Mouse (Mus musculus): ENCODE results near the gene Igdcc3.
A peak's percentile ranks its signal among the peaks of the same experiment; 100 is the strongest.

The Igdcc3 gene

DNA sequence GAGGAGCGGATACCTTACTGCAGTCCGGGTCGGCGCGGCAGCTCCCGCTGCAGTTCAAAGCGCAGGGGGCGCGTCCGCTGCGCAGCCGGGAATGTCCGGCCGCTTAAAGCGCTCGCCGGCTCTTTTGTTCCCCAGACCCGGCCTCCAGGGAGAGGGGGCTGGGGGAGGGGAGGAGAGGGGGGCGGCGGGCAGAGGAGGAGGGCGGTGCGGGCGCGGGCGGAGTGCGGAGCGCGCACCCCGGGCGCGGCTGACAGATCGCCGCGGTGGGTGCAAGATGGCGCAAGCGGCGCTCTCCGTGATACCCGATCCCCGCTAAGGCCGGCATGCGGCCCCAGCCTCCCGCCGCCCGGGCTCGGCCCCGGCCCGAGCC, at the start of gene Igdcc3:
TSS of gene Igdcc3 (plus strand) at position 254 of the 370 bp plus-strand sequence.
- DNase-seq = no peak

DNA sequence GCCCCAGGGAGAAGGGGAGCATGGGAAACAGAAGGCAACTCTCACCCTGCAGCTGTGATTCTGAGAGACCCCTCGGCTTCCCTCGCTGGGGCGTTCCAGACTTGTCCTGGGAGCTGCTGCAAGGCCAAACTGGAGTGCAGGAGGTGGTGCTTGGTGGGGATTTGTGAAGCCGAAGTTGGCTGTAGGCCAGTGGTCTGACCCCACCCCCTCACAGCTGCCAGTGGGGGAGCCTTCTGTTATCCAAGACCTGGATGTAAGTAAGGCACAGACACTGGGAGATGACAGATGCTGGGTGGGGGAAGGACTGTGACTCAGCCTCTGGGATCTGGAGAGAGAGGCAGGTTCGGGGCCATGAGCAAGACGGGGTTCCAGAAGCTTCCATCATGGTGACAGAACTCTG, 46.8 kb upstream of the Igdcc3 start:
- DNase-seq = no peak

DNA sequence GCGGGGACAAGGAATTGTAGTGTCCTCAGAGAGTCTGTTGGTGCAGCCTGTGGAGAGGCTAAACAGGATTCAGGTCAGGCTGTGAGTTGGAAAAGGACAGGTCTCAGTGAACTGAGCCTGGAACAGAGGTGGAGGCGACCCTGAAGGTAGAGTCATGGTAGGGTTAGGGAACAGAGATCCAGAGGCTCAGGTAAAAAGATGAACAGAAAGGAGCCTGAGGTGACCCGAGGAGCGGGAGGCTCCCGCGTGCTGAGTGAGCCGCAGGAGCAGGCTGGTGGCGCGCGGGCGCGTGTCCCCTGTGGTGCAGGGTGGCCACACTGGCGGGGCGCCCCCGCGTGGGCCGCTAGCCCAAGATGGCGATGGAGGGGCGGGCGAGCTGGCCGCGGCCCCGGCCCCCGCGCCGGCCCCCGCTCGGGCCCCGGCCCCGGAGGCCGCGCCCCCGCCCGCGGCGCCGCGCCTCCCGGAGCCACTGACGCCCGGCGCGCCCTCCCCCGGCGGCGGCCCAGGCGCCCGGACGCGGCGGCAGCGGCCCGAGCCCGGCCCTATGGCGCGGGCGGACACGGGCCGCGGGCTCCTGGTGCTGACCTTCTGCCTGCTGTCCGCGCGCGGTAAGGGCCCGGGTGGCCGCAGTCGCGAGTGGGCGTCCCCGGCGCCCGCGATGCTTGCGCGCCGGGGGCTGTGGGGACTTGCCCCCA, 39.9 kb upstream of the Igdcc3 start, which contains the start of gene Igdcc4:
TSS of gene Igdcc4 (plus strand) at position 496 of the 695 bp plus-strand sequence.
- DNase-seq = peak; percentile 24

DNA sequence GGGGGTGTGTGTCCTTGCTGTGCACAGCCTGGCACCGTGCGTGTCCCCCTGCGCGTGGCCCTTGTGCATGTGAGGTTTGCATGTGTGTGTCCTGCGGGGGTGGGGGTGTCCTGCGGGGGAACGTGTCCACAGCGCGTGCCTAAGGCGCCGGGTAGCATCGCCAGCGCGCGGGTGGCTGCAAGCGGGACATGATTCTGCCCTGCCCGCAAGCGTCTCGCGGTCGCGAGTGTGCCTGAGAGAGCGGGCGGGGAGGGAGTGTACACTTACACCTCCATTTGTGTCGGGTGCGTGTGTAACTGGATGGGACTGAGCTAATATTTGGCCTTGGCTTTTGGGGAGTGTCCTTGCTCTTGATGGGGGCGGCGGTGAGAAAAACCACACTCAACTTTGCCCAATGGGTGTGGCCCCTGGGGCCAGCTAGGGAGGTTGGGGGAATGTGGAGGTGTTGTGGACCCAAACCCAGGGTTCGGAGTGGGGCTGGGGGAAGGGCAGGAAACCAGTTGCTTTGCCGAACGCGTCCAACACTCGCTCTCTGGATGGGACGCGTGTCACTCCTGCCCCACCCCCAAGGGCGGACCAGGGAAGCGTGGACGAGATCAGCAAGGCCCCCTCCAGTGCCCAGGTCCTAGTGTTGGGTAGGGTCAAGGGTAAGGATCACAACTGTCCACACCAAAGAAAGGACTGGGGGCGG, 39.2 kb upstream of the Igdcc3 start:
- peak; percentile 40 for DNase-seq

DNA sequence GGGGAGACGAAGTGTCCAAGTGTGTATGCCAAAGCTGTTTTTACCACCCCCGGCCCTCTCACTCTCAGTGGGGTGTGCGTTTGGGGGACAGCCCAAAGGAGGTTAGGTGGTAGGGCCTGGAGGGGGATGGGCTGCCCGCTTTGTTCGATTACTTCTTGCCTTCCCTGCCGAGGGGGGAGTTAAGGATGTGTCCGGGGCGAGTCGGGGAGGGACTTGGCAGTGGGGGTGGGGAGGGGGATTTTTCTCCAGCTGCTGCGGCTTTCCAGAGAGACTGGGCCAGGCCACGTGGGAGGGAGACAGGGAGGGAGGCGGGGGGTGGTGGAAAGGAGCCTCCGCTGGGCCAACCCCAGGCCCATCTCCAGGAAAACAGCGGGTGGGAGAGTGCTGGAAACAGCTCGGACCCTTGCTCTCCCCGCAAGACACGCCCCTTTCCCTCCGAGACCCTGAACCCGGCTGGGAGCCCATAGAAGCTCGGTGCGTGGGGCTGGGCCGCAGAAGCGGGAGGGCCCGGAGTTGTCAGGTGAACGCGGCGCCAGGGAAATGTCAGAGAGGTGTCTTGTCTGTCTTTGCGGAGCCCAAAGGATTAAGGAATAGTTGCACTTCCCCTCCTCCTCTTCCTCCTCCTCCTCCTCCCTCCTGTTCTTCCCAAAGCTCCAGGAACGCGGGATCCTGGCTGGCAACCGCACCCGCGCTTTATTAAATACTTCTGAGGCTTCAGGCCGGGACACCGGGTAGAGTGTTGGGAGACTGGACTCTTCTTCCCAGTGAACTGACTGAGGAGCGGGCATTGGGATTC, 38.4 kb upstream of the Igdcc3 start:
- DNase-seq = peak; percentile 31

DNA sequence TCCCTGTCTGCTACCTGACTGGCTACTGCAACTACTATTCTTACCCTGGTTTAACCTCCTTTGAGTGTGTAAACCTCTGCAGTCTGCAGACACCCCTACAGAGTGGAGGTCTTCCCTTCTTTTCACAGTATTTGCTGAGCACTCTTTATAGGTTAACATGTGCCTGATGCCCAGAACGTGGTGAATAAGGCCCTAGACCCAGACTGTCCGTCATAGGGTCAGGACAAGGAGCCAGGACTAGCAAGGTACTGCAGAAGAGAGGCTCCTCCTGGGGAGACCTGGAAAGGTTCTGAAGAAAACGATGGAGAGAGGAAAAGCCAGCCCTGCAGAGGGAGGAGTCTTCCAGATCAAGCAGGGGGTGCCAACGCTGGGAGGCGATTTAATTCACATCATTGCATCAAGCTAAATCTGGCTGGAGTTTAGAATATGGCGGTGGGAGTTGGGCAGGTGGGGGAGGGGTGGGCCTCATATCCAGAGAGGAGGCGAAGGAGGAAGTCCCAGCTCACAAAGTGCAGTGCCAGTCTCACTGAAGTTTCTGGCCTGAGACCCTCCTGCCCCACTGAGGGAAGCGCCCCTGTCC, 37.7 kb upstream of the Igdcc3 start:
- DNase-seq = no peak

DNA sequence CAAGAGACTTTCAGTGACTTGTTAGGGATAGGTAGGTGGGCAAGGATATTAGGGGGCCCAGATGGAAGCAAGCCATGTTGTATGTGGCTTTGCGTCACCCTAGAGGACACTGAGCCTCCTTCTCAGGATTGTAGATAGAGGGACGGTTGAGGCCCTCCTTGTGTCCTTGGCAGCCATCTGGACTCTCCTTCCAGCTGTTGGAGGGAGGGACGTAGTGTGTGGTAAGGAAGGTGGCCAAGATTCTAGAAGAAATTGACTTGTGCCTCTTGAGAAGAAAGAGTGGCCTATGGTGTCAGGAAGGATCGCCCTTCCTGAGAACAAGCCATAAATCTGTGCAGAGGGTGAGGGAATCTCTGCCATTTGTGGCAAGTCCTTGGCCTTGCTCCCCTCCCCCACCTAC, 34.2 kb upstream of the Igdcc3 start:
- DNase-seq = no peak

DNA sequence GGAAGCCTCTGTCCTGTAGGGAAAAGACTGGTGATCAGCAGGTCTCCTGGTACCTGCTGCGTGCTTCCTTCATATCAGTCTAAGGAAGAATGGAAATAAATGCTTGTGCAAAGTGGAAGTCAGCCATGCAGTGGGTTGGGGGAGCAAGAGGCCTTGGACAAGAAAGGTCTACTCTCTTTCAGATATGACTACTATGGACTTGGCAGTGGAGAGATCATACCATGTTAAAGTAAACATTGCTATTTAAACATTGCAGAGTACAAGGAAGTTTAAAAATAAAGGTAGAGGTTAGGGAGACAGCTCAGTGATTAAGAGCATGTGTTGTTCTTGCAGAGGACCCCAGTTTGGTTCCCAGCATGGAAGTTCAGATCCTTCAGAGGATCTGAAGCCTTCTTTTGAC, 33.1 kb upstream of the Igdcc3 start:
- DNase-seq = no peak

DNA sequence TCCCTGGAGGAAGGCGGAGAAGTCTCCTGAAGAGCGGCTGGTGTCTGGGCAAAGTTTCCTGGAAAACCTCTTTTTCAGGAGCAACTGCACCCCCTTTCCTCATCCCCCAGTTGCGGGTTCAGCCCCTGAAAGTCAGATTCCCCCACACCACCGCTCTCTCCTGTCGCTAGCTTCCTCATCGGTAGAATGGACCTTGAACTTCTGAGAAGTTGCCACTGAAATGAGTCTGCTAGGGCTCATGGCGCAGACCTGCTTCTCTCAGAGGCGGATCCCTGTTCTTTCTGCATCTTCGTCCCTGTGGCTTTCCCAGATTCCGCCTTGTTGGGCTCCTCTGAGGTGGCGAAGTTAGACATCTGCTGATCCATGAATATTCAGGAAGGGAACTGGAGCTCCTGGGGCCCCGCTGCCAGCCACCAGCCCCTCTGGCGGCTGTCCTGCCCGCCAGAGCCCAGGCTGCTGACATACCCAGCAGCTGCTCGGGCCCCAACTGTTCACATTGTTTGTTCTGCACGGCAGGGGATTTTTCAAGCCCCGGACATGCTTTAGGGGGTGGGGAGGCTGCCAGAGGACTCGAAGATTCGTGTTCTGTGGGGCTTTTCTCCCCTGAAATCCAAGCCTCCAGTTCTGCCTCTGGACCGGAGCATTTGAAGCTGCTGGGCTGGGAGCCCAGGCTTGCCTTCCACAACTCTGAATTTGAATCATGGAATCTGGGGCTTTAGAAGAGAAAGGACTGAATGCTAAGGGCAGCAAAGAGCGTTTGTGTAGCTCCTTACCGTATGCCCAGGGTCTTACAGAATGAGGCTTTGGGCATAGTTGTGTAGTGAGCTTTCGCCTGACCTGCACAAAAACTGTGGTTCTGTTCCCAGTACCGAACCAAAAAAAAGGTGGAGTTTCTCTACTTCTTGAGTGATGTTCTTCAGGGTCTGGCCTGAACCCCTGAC, 31.6 kb upstream of the Igdcc3 start:
- DNase-seq = peak; percentile 45

DNA sequence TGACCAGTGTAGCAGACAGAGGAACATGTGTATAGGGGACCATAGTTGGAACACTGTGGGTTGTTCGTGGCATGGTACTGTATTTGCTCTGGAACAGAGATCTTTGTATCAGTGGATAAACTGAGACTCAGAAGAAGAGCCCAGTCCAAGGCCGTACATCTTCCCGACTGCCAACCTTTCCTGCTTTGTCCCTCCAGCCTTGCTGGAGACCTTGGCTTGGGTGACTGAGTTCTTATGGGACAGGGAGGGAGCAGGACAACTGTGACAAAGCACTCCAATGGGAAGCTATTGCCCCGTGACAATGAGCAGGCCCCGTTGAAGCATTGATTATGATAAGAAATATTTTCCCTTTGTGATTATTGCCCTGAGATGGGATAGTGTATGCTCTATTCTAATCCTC, 29.3 kb upstream of the Igdcc3 start:
- no peak for DNase-seq

DNA sequence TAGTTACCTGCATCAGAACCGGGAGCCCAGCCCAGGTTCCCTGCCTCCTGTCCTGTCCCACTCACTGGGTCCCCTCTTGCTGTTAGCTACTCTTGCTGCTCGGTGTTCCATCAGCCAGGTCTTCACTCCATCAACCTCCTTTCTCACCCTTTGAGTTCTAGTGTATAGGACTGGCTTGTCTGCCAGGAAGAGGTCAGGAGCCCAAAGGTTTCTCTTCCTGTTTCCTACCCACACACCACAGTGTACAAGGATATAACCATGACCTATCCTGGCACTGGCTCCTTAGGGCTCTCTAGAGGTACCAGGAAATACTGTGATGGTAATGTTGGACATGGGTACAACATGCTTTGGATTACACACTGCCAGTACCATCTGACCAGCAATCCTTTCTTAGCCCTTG, 27.3 kb upstream of the Igdcc3 start:
- DNase-seq = no peak

DNA sequence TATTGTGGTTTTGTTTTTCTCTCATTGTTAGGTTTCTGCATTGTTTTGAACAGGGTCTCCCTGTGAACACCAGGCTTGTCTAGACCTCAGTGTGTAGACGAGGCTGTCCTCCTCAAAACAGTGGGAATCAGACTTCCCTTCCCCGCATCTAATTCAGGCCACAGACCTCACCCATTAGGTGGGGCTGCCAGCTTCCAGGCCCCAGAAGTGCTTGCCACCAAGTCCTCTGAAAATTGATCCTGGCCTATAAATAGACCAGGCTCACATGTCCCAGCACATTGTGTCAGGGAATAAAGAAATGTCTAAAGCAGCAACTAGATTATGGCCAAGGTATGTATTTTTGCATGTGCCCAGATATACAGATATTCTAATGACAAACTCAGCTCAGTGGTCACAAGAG, 25.1 kb upstream of the Igdcc3 start:
- DNase-seq = no peak

DNA sequence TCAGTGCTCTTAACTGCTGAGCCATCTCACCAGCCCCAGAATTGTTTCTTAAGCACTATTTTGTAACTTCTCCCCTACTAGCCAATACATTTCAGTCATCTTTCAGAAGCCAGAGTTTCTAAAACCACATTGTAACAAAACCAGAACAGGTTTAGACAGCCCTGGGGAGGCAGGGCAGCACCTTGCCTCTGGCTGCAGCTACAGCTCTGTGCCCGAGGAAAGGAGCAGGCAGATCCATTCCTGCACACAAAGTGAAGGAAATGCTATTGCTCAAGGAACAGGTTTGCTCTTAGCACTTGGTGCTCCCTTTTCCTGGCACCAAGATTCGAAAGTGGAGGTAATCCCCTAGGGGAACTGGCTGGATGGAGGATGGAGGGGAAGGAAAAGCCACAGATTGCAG, 23.5 kb upstream of the Igdcc3 start:
- no peak for DNase-seq

DNA sequence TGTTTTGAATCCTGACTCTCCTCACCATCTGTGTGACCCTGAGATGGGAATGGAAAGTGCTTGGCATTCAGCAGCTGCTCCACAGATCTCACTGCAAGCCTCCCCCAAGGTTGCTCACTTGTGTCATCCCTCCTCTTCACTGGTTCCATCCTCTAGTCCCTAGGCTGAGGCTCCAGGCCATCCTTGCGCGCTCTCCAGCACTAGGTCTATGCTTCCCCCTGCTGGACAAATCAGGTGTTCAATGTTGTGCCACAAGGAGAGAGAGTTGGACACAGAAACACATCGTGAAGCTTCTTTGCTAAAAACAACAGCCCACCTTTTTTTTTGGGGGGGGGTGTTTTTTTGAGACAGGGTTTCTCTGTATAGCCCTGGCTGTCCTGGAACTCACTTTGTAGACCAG, 20.1 kb upstream of the Igdcc3 start:
- DNase-seq = peak; percentile 42

DNA sequence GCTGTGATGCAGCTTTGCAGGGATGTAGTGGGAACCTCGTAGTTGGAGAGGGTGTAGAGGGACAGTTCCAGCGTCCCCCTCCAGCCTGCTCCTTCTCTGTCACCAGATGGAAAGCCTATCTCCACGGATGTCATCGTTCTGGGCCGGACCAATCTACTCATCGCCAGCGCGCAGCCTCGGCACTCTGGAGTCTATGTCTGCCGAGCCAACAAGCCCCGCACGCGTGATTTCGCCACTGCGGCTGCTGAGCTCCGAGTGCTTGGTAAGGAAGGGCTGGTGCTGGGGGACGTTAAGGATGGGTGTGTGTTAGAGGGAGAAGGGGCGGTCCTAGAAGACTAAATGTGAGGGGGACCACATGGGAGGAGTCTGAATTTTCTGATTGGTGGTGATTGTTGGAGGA, 18.4 kb upstream of the Igdcc3 start:
- no peak for DNase-seq

DNA sequence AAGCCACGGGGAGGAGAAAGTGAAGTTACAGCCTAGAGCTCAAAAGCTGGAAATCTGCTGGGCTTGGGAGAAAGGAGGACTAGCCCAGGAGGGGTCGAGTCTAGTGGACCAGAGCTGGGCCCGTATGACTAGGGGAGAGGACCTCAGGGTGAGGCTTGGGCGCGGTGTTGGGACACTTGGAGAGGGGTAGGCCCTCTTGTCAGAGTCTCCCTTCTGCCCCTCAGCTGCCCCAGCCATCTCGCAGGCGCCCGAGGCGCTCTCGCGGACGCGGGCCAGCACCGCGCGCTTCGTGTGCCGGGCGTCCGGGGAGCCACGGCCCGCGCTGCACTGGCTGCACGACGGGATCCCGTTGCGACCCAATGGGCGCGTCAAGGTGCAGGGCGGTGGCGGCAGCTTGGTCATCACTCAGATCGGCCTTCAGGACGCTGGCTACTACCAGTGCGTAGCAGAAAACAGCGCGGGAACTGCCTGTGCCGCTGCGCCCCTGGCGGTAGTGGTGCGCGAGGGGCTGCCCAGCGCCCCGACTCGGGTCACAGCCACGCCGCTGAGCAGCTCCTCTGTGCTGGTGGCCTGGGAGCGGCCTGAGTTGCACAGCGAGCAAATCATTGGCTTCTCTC, 17.3 kb upstream of the Igdcc3 start:
- peak; percentile 49 for DNase-seq

DNA sequence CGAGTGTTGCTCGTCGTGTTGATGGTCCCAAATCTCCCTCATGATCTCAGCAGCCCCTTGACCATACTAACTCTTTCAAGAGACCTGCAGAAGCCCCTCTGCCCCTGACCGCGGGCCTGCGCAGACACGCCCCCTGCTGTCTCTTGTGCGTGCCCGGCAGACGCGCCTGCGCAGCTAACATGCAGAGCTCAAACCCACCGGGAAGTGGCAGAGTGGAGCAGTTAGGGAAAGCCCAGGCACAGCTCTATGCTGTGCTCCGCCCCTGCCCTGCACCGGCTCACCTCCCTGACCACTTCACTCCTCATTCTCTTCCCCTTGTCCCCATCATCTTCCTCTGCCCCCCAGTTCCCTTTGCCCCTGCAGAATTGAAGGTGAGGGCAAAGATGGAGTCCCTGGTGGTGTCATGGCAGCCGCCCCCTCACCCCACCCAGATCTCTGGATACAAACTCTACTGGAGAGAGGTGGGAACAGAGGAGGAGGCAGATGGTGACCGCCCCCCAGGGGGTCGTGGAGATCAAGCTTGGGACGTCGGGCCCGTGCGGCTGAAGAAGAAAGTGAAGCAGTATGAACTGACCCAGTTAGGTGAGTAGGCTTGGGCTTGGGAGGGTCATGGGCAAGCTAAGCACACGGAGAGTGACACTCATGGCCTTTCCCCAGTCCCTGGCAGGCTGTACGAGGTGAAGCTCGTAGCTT, 12.7 kb upstream of the Igdcc3 start:
- DNase-seq = no peak

DNA sequence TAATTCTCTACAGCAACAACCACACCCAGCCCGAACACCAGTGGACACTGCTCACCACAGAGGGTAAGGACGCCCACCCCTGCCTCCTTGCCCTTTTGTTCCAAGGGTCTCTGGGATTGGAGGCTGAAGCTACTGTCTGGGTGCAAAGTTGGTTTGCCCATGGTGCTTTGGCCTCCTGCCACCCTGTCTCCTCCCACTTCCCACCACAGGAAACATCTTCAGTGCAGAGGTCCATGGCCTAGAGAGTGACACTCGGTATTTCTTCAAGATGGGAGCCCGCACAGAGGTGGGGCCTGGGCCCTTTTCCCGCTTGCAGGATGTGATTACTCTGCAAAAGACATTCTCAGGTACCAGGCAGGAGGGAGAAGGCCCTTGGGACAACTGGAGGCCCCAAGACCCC, 9.3 kb upstream of the Igdcc3 start:
- no peak for DNase-seq

DNA sequence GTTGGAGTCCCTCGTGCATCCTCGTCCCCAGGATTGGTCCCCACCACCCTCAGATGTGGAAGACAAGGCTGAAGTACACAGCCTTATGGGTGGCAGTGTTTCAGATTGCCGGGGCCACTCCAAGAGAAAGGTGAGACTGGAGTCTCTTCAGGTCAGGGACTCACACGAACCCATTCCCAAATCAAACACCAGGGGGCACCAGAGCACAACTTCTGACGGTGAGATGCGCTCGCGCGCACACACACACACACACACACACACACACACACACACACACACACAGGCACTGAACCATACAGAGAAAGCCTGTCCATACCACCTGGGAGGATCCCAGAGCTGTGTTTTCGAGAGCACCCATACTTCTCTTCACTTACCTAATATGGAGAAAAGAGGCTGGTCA, 7.2 kb upstream of the Igdcc3 start:
- peak; percentile 60 for DNase-seq

DNA sequence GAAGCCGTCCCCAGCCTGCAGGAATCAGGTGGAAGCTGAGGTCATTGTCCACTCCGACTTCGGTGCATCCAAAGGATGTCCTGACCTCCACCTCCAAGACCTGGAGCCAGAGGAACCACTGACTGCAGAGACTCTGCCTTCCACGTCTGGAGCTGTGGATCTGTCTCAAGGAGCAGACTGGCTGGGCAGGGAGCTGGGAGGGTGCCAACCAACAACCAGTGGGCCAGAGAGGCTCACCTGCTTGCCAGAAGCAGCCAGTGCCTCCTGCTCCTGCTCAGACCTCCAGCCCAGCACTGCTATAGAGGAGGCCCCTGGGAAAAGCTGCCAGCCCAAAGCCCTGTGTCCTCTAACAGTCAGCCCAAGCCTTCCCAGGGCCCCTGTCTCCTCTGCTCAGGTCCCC, 5.9 kb upstream of the Igdcc3 start:
- no peak for DNase-seq

DNA sequence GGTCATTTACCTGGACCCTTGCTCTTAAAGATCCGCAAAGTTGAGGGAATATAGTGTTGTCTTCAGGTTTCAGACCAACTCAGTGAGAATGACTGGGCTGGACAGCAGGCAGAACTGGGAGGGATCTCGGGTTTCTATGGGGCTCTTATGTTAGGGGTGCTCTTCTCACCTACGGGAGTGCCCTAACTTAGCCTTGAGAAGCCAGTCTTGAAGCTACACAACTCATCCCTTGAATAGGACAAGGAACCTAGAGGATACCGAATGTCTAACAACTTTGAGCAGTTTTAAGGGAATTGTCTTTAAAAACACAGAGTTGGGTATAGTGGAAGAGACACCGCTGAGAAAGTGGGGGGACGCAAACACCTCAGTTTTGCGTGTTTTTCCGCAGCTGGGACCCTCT, 498 bp upstream of the Igdcc3 start:
- no peak for DNase-seq
